In genomic region chr12:80759713-80760395, GRCm38 (mm10) we compare ENCODE assay signal across 9 mouse cellular contexts. TPM values are rescaled to one million over a fixed set of nuclear protein-coding genes. Genes with fewer than 3 reads are reported as not detected.
DNase-seq lines count a peak whose midpoint lies in the region; ATAC-seq and TF ChIP-seq lines count a peak whose summit lies in the region.
"Had no signal": no experiment of that assay in that cellular context is flagged by ENCODE, and none has a peak within 500 bp of the region (broad histone marks: within the 10 kb centered on the region; RNA-seq: fewer than 3 reads in every experiment).

No protein-coding gene starts in this region.

- H3K27ac ChIP-seq in heart, adult 2 months: no peak overlapping the region
- H3K27ac ChIP-seq in forebrain, embryonic 12.5 days: peak overlapping the region; percentile 99
- H3K27ac ChIP-seq in kidney, postnatal 0 days: no peak overlapping the region
- H3K27ac ChIP-seq in liver, embryonic 16.5 days (ENCODE audit: low read length): no peak overlapping the region
- no peak overlapping the region for H3K27ac ChIP-seq in stomach, postnatal 0 days (replicated peaks)

- no peak for TF ChIP-seq CTCF in heart, adult 2 months (IDR thresholded peaks at IDR 0.05)
- no peak for TF ChIP-seq CTCF in kidney, postnatal 0 days (IDR thresholded peaks at IDR 0.05; ENCODE audit: low read depth)
- TF ChIP-seq CTCF in stomach, postnatal 0 days (IDR thresholded peaks at IDR 0.05; ENCODE audit: low read depth): no peak

- peaks cover 15% of the 10 kb centered on the region for H3K27me3 ChIP-seq in heart, adult 2 months (ENCODE audit: control insufficient read depth, insufficient read depth, low read length)
- peaks cover 16% of the 10 kb centered on the region for H3K27me3 ChIP-seq in forebrain, embryonic 12.5 days
- H3K27me3 ChIP-seq in kidney, postnatal 0 days (ENCODE audit: insufficient read depth, low read length): peaks cover 53% of the 10 kb centered on the region
- peaks cover 73% of the 10 kb centered on the region for H3K27me3 ChIP-seq in liver, embryonic 16.5 days (ENCODE audit: control insufficient read depth, insufficient read depth, low read depth, low read length)
- peaks cover 24% of the 10 kb centered on the region for H3K27me3 ChIP-seq in stomach, postnatal 0 days (ENCODE audit: control insufficient read depth, insufficient read depth, low read length)

- H3K9me3 ChIP-seq in forebrain, embryonic 12.5 days: peaks cover 41% of the 10 kb centered on the region
- H3K9me3 ChIP-seq in kidney, postnatal 0 days (replicated peaks; ENCODE audit: low read length): no peaks in the 10 kb centered on the region
- no peaks in the 10 kb centered on the region for H3K9me3 ChIP-seq in liver, embryonic 16.5 days (replicated peaks; ENCODE audit: control insufficient read depth, low read length)
- H3K9me3 ChIP-seq in stomach, postnatal 0 days (ENCODE audit: control insufficient read depth, low read length): no peaks in the 10 kb centered on the region

- 5% methylated on average over 22 of the region's 22 CpGs for WGBS in heart, adult 2 months
- WGBS in forebrain, embryonic 12.5 days: under 1% methylated on average over 22 of the region's 22 CpGs
- 3% methylated on average over 22 of the region's 22 CpGs for WGBS in kidney, postnatal 0 days
- WGBS in liver, embryonic 16.5 days (ENCODE audit: insufficient replicate concordance): 4% methylated on average over 22 of the region's 22 CpGs
- 4% methylated on average over 22 of the region's 22 CpGs for WGBS in stomach, postnatal 0 days

- no peak overlapping the region for H3K9ac ChIP-seq in heart, adult 2 months (ENCODE audit: low read depth, low read length)
- H3K9ac ChIP-seq in forebrain, embryonic 12.5 days: peak overlapping the region; percentile 91
- 0 out of 2 replicates have a peak overlapping the region, but pooled peaks have one; percentile 10 for H3K9ac ChIP-seq in kidney, postnatal 0 days (ENCODE audit: low read depth, low read length)
- no peak overlapping the region for H3K9ac ChIP-seq in liver, embryonic 16.5 days (ENCODE audit: low read depth, low read length)
- H3K9ac ChIP-seq in stomach, postnatal 0 days (ENCODE audit: low read length): no peak overlapping the region

- TF ChIP-seq EP300 in heart, adult 2 months (IDR thresholded peaks at IDR 0.05; ENCODE audit: insufficient read depth, low read depth, low read length): no peak
- no peak for TF ChIP-seq EP300 in stomach, postnatal 0 days (optimal IDR thresholded peaks at IDR 0.05)

- no peaks in the 10 kb centered on the region for H3K79me2 ChIP-seq in heart, adult 2 months (replicated peaks; ENCODE audit: control insufficient read depth, insufficient read depth, low read length)

- intact Hi-C loops in heart, adult 2 months (cut with DNase I): loop anchor here (2.0 kb wide), 1 partner anchor 29 kb away; no protein-coding TSS in a partner anchor
- intact Hi-C loops in heart, postnatal 36 days (cut with DNase I): loop anchor here (1.0 kb wide), 1 partner anchor 30 kb away; no protein-coding TSS in a partner anchor

- DNase-seq in heart, adult 2 months: peak in 1 of 2 experiments; percentile 37
- DNase-seq in heart, postnatal 36 days: no peak
- DNase-seq in brain, adult 2 months (ENCODE audit: low read depth, low spot score): peak; percentile 64
- peak; percentile 10 for DNase-seq in kidney, postnatal 0 days (ENCODE audit: low spot score)
- DNase-seq in stomach, postnatal 0 days (ENCODE audit: low spot score): no peak
- DNase-seq in adrenal gland, adult (ENCODE audit: inconsistent age in 2 of 2, low spot score in 1 of 2): no peak

- no peak for TF ChIP-seq POLR2A in heart, adult 2 months (IDR thresholded peaks at IDR 0.05; ENCODE audit: insufficient read depth, low read depth, low read length)

- no peaks in the 10 kb centered on the region for H3K4me1 ChIP-seq in heart, adult 2 months (ENCODE audit: control insufficient read depth, insufficient read depth, low read length)
- H3K4me1 ChIP-seq in forebrain, embryonic 12.5 days: peaks cover 24% of the 10 kb centered on the region
- H3K4me1 ChIP-seq in kidney, postnatal 0 days (replicated peaks; ENCODE audit: insufficient read depth, low read length): peaks cover 30% of the 10 kb centered on the region
- peaks cover 16% of the 10 kb centered on the region for H3K4me1 ChIP-seq in liver, embryonic 16.5 days (ENCODE audit: control insufficient read depth, low read depth, low read length)
- H3K4me1 ChIP-seq in stomach, postnatal 0 days (replicated peaks; ENCODE audit: control insufficient read depth, insufficient read depth): peaks cover 12% of the 10 kb centered on the region

- ATAC-seq in forebrain, embryonic 12.5 days (ENCODE audit: low FRiP score): peak; percentile 66
- ATAC-seq in kidney, postnatal 0 days (replicated peaks; ENCODE audit: low FRiP score, low read depth): no peak
- no peak for ATAC-seq in liver, embryonic 16.5 days (ENCODE audit: low read depth)
- no peak for ATAC-seq in stomach, postnatal 0 days (ENCODE audit: low FRiP score, low TSS enrichment)

- peak overlapping the region; percentile 39 for H3K4me3 ChIP-seq in heart, adult 2 months
- H3K4me3 ChIP-seq in forebrain, embryonic 12.5 days (replicated peaks): peak overlapping the region; percentile 66
- peak overlapping the region; percentile 35 for H3K4me3 ChIP-seq in kidney, postnatal 0 days (replicated peaks; ENCODE audit: low read depth, low read length)
- H3K4me3 ChIP-seq in liver, embryonic 16.5 days (ENCODE audit: low read depth, low read length): peak overlapping the region; percentile 3; the same call in 1 of the 2 replicates
- peak overlapping the region; percentile 57 for H3K4me3 ChIP-seq in stomach, postnatal 0 days (ENCODE audit: low read depth, low read length)

- H3K36me3 ChIP-seq in heart, adult 2 months (ENCODE audit: control insufficient read depth, insufficient read depth, low read length): no peaks in the 10 kb centered on the region
- H3K36me3 ChIP-seq in forebrain, embryonic 12.5 days (replicated peaks): peaks cover 44% of the 10 kb centered on the region
- no peaks in the 10 kb centered on the region for H3K36me3 ChIP-seq in kidney, postnatal 0 days (ENCODE audit: insufficient read depth, low read length)
- H3K36me3 ChIP-seq in liver, embryonic 16.5 days (ENCODE audit: control insufficient read depth, insufficient read depth): no peaks in the 10 kb centered on the region
- H3K36me3 ChIP-seq in stomach, postnatal 0 days (ENCODE audit: control insufficient read depth, insufficient read depth, low read length): no peaks in the 10 kb centered on the region

- H3K4me2 ChIP-seq in forebrain, embryonic 12.5 days: peak overlapping the region; percentile 69
- H3K4me2 ChIP-seq in kidney, postnatal 0 days (ENCODE audit: low read length): peak overlapping the region; percentile 94
- no peak overlapping the region for H3K4me2 ChIP-seq in liver, embryonic 16.5 days (ENCODE audit: low read depth, low read length)
- H3K4me2 ChIP-seq in stomach, postnatal 0 days (replicated peaks; ENCODE audit: low read depth): peak overlapping the region; percentile 53

RNA-seq across cellular contexts. Expression of gene Ccdc177, which starts 0.6 kb away (rescaled TPM):
- total RNA-seq in heart, adult 2 months (2021): under 1 TPM in 1 of 2 experiments, not detected in 1; 0.05 TPM
- polyA plus RNA-seq in heart, adult 2 months (2012; rRNA removed): not detected in 2 replicates
- not detected for total RNA-seq in heart, postnatal 36 days (2021)
- 6.2 and 7.8 TPM in 2 replicates for polyA plus RNA-seq in forebrain, embryonic 12.5 days (2016; fragmentation: Nextera tagmentation; extraction: Ambion mirVana)
- 0.08 and 0.09 TPM in 2 replicates for polyA plus RNA-seq in kidney, postnatal 0 days (2015; fragmentation: Nextera tagmentation; extraction: Ambion mirVana)
- polyA plus RNA-seq in liver, embryonic 16.5 days (2015; fragmentation: Nextera tagmentation; extraction: Ambion mirVana): not detected in 2 replicates
- 0.06 and 0.07 TPM in 2 replicates for polyA plus RNA-seq in stomach, postnatal 0 days (2015; fragmentation: Nextera tagmentation; extraction: Ambion mirVana)
- total RNA-seq: neutrophil, adult 5-6 weeks had no signal

RNA-seq across cellular contexts. Expression of gene Susd6, which starts 30.5 kb away (rescaled TPM):
- 10 to 100 TPM; 67.4 to 78.6 TPM for total RNA-seq in heart, adult 2 months (2021)
- polyA plus RNA-seq in heart, adult 2 months (2012; rRNA removed): 50.1 and 75.8 TPM in 2 replicates
- 10 to 100 TPM; 72.2 to 76.1 TPM for total RNA-seq in heart, postnatal 36 days (2021)
- polyA plus RNA-seq in forebrain, embryonic 12.5 days (2016; fragmentation: Nextera tagmentation; extraction: Ambion mirVana): 19.5 and 21.2 TPM in 2 replicates
- polyA plus RNA-seq in kidney, postnatal 0 days (2015; fragmentation: Nextera tagmentation; extraction: Ambion mirVana): 16.1 and 16.5 TPM in 2 replicates
- polyA plus RNA-seq in liver, embryonic 16.5 days (2015; fragmentation: Nextera tagmentation; extraction: Ambion mirVana): 14.6 and 15.2 TPM in 2 replicates
- 12.3 and 12.9 TPM in 2 replicates for polyA plus RNA-seq in stomach, postnatal 0 days (2015; fragmentation: Nextera tagmentation; extraction: Ambion mirVana)

Comparison
In these comparisons a context has a peak if more than half of its experiments do, and no peak if none do; other contexts are left out.
1. DNase-seq: peak in brain, adult 2 months (single experiment) and kidney, postnatal 0 days (single experiment); none in heart, postnatal 36 days (0 of 2), stomach, postnatal 0 days (single experiment) and adrenal gland, adult (0 of 2).
2. H3K4me3 ChIP-seq: peak in every context shown above with its lines; median percentile 66 in forebrain, embryonic 12.5 days; 57 in stomach, postnatal 0 days; 39 in heart, adult 2 months; 35 in kidney, postnatal 0 days; 3 in liver, embryonic 16.5 days.
3. H3K9ac ChIP-seq: peak in forebrain, embryonic 12.5 days (single experiment) and kidney, postnatal 0 days (single experiment); none in heart, adult 2 months (single experiment), liver, embryonic 16.5 days (single experiment) and stomach, postnatal 0 days (single experiment).